9 mouse cellular contexts compared by ENCODE assay signal in genomic region chr19:4441621-4442161, GRCm38 (mm10). TPM values are rescaled to one million over a fixed set of nuclear protein-coding genes. Genes with fewer than 3 reads are reported as not detected.
A peak's percentile ranks its signal among the peaks of the same experiment; 100 is the strongest.
DNase-seq lines count a peak whose midpoint lies in the region; ATAC-seq and TF ChIP-seq lines count a peak whose summit lies in the region.
"Had no signal": no experiment of that assay in that cellular context is flagged by ENCODE, and none has a peak within 500 bp of the region (broad histone marks: within the 10 kb centered on the region; RNA-seq: fewer than 3 reads in every experiment).

No protein-coding gene starts in this region.

- H3K27me3 ChIP-seq in testis, adult 2 months (ENCODE audit: control insufficient read depth, insufficient read depth, low read length): no peaks in the 10 kb centered on the region; the same call in 1 of the 2 replicates
- no peaks in the 10 kb centered on the region for H3K27me3 ChIP-seq in heart, embryonic 11.5 days (ENCODE audit: control insufficient read depth, insufficient read depth, low read length)
- H3K27me3 ChIP-seq in myocyte (ENCODE audit: control insufficient read depth, insufficient read depth, insufficient read length): no peaks in the 10 kb centered on the region

- no peak for TF ChIP-seq POLR2A in testis, adult 2 months (IDR thresholded peaks at IDR 0.05; ENCODE audit: control insufficient read depth, low read depth, low read length)
- peak; percentile 9 for TF ChIP-seq POLR2A in myocyte (IDR thresholded peaks at IDR 0.05; ENCODE audit: insufficient read length, low read depth)

- no peaks in the 10 kb centered on the region for H3K36me3 ChIP-seq in testis, adult 2 months (ENCODE audit: control insufficient read depth, insufficient read depth, low read length)
- H3K36me3 ChIP-seq in heart, embryonic 11.5 days (ENCODE audit: control insufficient read depth, insufficient read depth, low read length): no peaks in the 10 kb centered on the region
- H3K36me3 ChIP-seq in myocyte (ENCODE audit: control insufficient read depth, insufficient read depth): peaks cover 3% of the 10 kb centered on the region

- peak overlapping the region; percentile 32 for H3K4me3 ChIP-seq in testis, adult 2 months (ENCODE audit: control insufficient read depth, low read depth, low read length)
- H3K4me3 ChIP-seq in heart, embryonic 11.5 days (ENCODE audit: low read depth, low read length): no peak overlapping the region
- peak overlapping the region; percentile 77 for H3K4me3 ChIP-seq in myocyte

- H3ac ChIP-seq in myocyte (ENCODE audit: control insufficient read depth, insufficient read length): no peak overlapping the region

- peaks cover 17% of the 10 kb centered on the region for H3K4me1 ChIP-seq in testis, adult 2 months (ENCODE audit: control insufficient read depth, insufficient read depth, low read length)
- H3K4me1 ChIP-seq in heart, embryonic 11.5 days (ENCODE audit: control insufficient read depth, insufficient read depth, low read length): peaks cover 25% of the 10 kb centered on the region

- 36% methylated on average over 10 of the region's 10 CpGs for WGBS in heart, embryonic 11.5 days (ENCODE audit: insufficient replicate concordance)

- H3K79me2 ChIP-seq in myocyte (ENCODE audit: control insufficient read depth, insufficient read depth): peaks cover 11% of the 10 kb centered on the region

- 0 out of 2 replicates have a peak, but pooled peaks have one; percentile 49 for ATAC-seq in heart, embryonic 11.5 days (replicated peaks; ENCODE audit: insufficient number of reproducible peaks, low FRiP score, low TSS enrichment)

- no peak overlapping the region for H3K9ac ChIP-seq in heart, embryonic 11.5 days (ENCODE audit: low read depth, low read length)

- peak overlapping the region; percentile 37 for H3K27ac ChIP-seq in testis, adult 2 months (ENCODE audit: control insufficient read depth, insufficient read depth, low read depth, low read length)
- no peak overlapping the region for H3K27ac ChIP-seq in heart, embryonic 11.5 days (ENCODE audit: low read depth, low read length)

- no peak for DNase-seq in testis, postnatal 14 days (ENCODE audit: low spot score)
- peak; percentile 80 to 92 for DNase-seq in kidney, postnatal 25 days
- DNase-seq in frontal cortex, postnatal 36 days (ENCODE audit: low spot score in 2 of 2): no peak
- no peak for DNase-seq in cerebellum, postnatal 36 days
- no peak for DNase-seq in testis, postnatal 10 days (ENCODE audit: low spot score)

- TF ChIP-seq CTCF in testis, adult 2 months (IDR thresholded peaks at IDR 0.05; ENCODE audit: control insufficient read depth, insufficient read depth, insufficient replicate concordance, low read depth, low read length): no peak

- no peaks in the 10 kb centered on the region for H3K9me3 ChIP-seq in heart, embryonic 11.5 days (replicated peaks; ENCODE audit: control insufficient read depth, low read length)

- peak overlapping the region; percentile 20; the same call in 1 of the 2 replicates for H3K4me2 ChIP-seq in heart, embryonic 11.5 days
- peak overlapping the region; percentile 93 for H3K4me2 ChIP-seq in myocyte (ENCODE audit: low read depth)

TF ChIP-seq in myocyte, 11 proteins besides CTCF, POLR2A, EP300 and RAD21:
- TF ChIP-seq MAX (IDR thresholded peaks at IDR 0.05; ENCODE audit: low read depth) (no peak), USF1 (IDR thresholded peaks at IDR 0.05; ENCODE audit: low read depth) (peak; percentile 71), TCF12 (IDR thresholded peaks at IDR 0.05; ENCODE audit: insufficient read depth, poor library complexity, severe bottlenecking) (no peak), MYOG (IDR thresholded peaks at IDR 0.05; ENCODE audit: control insufficient read depth in 1 of 3, insufficient read depth in 1 of 3, insufficient read length in 2 of 3, low read depth in 2 of 3) (peak in 1 of 3 experiments; percentile 32), MYOD1 (IDR thresholded peaks at IDR 0.05; ENCODE audit: control insufficient read depth in 1 of 3, insufficient read length in 2 of 3, low read depth in 2 of 3) (peak in 2 of 3 experiments; percentile 7 to 65), E2F4 (IDR thresholded peaks at IDR 0.05; ENCODE audit: insufficient read depth) (no peak), TCF3 (IDR thresholded peaks at IDR 0.05; ENCODE audit: insufficient read length, low read depth) (no peak)

RNA-seq across cellular contexts. Expression of gene Rhod, which starts 2.5 kb away (rescaled TPM):
- 8.9 and 9.3 TPM in 2 replicates for polyA plus RNA-seq in testis, adult 2 months (2012; rRNA removed)
- 28.5 and 31.1 TPM in 2 replicates for polyA plus RNA-seq in heart, embryonic 11.5 days (2014; fragmentation: Nextera tagmentation; extraction: Ambion mirVana)
- polyA plus RNA-seq in myocyte (2012; fragmentation: generic; extraction: Trizol): 51.1 TPM

RNA-seq across cellular contexts. Expression of gene Syt12, which starts 35.6 kb away (rescaled TPM):
- polyA plus RNA-seq in testis, adult 2 months (2012; rRNA removed): 0.79 and 1.6 TPM in 2 replicates
- 0.72 and 1.3 TPM in 2 replicates for polyA plus RNA-seq in heart, embryonic 11.5 days (2014; fragmentation: Nextera tagmentation; extraction: Ambion mirVana)
- polyA plus RNA-seq in myocyte (2012; fragmentation: generic; extraction: Trizol): 22.3 TPM

RNA-seq across cellular contexts. Expression of gene Kdm2a, which starts 43.6 kb away (rescaled TPM):
- polyA plus RNA-seq in testis, adult 2 months (2012; rRNA removed): 46.0 and 48.5 TPM in 2 replicates
- polyA plus RNA-seq in heart, embryonic 11.5 days (2014; fragmentation: Nextera tagmentation; extraction: Ambion mirVana): 34.8 and 44.9 TPM in 2 replicates
- 20.3 TPM for polyA plus RNA-seq in myocyte (2012; fragmentation: generic; extraction: Trizol)

RNA-seq across cellular contexts. Expression of gene 2010003K11Rik, which starts 56.7 kb away (rescaled TPM):
- 0.94 and 0.95 TPM in 2 replicates for polyA plus RNA-seq in testis, adult 2 months (2012; rRNA removed)
- not detected in 2 replicates for polyA plus RNA-seq in heart, embryonic 11.5 days (2014; fragmentation: Nextera tagmentation; extraction: Ambion mirVana)
- polyA plus RNA-seq in myocyte (2012; fragmentation: generic; extraction: Trizol): 0.05 TPM
- polyA plus RNA-seq: neural tube, embryonic 14.5 days had no signal

Comparison
In these comparisons a context has a peak if more than half of its experiments do, and no peak if none do; other contexts are left out.
1. DNase-seq: peak in kidney, postnatal 25 days (2 of 2); none in testis, postnatal 14 days (single experiment), frontal cortex, postnatal 36 days (0 of 2), cerebellum, postnatal 36 days (0 of 2) and testis, postnatal 10 days (single experiment).